Mouse (Mus musculus): Measurements from ENCODE around the gene Tfrc.

The Tfrc gene

DNA sequence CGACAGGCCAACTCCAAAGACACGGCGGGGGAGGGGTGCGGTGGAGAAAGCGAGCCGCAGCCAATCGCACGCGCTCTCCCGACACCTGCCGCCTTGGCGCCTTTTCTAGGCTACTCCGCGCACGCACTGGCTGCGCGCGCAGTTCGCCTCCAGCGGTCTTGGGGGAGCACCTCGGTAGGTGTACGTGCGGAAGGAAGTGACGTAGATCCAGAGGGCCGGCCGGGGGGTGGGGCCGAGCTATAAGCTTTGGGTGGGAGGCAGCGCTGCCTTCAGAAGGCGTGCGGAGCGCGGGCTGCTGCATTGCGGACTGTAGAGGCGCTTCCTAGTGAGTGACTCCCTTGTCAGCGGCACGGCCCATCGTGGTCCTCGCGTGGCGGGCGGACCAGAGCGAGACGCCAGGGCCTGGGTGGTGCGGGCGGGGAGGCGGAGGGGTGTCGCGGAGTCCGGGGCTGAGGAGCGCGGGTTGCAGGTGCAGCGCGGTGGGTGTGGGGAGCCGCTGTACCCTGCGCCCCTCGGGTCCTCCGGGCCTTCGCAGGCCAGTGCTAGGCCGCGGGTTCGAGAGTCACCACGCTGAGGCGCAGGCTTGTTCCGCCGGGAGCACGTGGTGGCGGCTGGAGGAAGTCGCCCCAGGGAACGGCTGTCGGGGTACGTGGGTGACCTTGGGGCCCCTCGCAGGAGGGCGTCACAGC is at the start of gene Tfrc:
Tfrc (plus strand) TSS at position 209 of the 689 bp plus-strand sequence.
- DNase-seq (ENCODE audit: low spot score): peak; percentile 99

DNA sequence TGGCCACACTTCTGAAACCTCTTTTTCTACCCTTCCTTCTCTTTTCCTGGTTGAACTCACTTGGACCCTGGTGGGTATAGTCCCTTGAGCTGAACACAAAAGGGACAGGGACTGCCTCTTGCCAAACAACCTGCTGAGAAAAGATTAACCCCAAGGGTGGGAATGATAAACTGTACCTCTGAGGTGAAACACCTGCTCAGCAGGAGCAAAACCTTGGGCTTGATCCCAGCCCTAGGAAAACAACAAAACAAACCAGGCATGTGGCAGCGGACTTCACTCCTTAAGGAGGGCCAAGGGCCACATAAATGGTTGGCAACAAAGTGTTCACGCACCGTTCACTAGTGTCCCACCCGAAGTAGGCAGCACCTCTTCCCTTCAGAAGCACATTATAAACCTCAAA is 49.2 kb upstream of the Tfrc start:
- DNase-seq (ENCODE audit: low spot score): no peak

DNA sequence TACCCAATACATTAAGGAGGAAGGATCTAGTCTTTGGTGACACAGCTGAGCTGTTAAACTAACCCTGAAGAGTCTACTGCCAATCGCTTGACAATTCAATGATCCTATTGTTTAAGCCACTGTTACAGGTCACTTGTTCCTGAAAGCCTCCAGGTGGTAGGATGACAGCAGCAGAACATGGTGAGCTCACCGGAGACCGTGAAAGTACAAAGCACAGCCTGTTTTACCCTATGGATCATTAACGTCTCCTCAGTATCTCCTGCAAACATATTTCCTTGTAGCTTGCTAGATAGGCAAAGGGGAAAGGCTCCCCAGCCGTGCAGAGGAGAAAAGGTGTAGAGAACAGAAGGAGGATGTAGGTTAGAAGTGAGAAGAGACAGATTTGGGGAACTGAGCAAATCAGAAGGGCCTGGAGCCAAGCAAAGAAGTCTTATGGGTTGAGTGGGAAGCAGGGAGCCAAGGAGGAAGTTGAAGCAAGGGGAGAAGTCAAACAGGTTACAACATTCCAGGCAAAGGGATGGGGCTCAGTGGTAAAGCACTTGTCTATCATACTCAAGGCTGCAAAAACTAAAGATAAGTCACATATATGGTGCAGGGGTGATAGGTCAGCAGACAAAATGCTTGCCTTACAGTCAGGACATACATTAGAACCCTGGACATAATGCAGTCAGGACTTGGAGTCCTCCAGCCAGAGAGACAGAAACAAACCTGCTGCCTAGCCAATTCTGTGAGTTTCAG is 45.5 kb upstream of the Tfrc start:
- no peak for DNase-seq (ENCODE audit: low spot score)

DNA sequence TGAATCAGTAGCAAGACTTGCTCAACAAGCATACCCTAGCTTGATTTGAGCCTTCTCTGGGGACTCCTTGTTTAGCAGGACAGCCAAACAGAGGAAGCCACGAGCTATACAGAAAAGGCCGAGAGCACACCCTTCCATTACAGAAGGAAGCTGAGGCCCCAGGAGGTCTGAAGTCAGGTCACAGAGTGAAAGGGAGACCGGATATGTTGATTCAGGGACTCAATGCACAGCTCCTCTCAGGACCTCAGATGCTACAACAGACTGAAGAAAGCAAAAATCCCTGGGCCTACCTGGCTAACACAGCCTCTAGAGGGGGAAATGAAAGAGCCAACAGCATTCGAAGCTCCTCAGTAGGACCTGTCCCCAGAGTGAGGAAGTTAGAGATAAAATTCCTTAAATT is 41.4 kb upstream of the Tfrc start:
- DNase-seq (ENCODE audit: low spot score): no peak

DNA sequence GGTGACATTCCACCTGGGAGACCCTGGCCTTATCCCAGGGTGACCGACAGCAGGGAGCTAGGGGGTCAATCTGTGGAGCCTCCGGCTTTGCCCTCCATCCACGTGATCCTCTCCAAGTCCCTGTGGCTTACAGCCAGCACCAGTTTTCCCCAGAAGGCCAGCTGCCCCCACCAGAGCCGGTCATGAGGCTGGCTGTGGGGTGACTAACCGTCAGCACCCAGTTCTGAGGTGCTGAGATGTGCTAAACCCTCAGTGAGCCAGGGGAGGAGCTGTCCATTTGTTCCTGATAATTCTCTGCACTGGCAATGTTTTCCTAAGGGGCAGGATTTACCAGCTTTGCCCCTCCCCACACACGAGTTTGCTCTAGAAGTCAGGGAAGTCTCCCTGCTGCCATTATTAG is 40.3 kb upstream of the Tfrc start:
- no peak for DNase-seq (ENCODE audit: low spot score)

DNA sequence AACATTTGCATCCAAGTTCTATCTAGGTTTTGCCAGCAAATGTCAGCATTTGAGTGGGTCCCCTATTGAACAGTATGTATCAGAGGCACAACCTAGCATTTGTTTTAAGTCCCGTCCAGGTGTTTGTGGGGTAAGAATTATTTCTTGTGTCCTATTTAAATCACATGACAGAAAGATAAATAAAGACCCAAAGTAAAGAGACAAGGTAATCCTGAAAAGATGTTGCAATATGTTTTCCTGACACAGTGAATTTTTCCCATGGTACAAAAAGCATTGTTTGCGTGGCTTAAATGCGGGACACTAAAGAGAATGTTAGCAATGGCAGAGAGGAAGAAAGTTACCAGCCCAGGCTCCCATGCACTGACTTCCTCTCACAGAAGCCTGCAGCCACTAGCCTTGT is 38.7 kb upstream of the Tfrc start:
- DNase-seq (ENCODE audit: low spot score): no peak

DNA sequence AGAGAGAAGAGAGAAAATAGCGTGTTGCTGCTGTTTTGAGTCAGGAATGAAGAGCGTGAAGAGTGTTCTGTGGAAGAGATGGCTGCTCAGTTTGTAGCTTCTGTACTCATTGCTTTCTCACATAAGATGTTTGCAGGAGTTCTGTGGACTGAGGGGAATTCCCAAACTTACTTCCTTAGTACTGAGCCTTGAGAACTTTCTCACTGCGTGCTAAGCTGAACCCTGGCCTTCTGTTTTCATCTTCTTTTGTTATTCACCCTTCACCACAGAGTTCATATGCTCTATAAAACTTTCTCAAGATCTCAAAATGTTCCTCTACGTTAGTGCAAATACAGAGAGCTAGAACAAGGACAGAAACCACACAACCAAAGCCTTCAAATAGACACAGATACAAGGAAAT is 36.2 kb upstream of the Tfrc start:
- DNase-seq (ENCODE audit: low spot score): no peak

DNA sequence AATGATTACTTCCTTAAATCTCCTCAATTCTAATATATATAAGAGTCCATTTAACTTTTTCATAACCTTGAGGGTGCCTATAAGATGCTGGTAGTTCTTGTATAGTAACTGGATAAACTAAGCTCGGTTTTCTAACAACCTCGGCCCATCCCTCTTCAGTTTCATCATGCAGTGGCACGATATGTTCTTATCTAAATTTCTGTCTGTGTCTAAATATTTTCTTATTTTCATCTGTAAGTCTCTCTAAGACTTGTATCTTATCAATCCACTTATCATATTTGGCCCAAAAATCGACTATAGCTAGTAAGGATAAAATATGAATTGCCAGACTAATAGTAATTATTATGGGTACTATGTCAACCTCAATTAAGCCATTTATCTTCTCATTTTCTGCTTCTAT is 22.2 kb upstream of the Tfrc start:
- DNase-seq (ENCODE audit: low spot score): peak; percentile 54

DNA sequence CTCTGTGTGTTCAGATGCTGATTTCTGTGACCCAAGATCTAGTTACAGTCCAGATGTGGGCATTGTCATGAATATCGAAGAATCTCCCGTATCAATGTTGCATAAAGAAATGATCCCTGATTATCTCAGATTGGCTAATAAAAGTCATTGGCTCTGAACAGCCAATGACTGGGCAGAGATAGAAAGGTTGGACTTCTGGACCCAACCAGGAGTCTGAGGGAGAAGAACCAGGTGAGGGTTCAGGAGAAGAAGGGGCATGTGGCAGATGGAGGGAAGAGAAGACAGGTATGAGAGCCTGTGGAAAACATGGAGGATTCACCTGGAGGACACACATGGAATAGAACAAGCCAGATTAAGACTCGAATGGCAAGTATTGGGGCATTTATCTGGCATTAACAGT is 20.2 kb upstream of the Tfrc start:
- DNase-seq (ENCODE audit: low spot score): no peak

DNA sequence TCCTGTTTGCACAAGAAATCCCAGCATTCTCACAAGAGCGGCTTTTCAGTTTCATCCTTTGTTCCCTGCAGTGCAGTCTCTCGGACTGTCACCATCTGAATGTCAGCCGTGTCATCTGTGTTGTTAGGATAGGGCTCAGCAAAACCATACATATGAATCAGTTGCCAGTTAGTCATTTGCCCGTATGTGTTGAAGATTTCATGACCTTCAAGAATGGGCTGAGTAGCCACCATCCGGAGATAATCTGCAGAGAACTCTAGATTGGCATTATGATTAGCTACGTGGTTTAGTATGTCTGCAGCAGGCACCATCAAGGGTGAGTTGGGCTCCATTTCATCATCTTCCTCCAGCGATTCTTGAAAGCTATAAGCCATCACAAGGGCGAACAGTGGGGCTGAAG is 17.2 kb upstream of the Tfrc start:
- no peak for DNase-seq (ENCODE audit: low spot score)

DNA sequence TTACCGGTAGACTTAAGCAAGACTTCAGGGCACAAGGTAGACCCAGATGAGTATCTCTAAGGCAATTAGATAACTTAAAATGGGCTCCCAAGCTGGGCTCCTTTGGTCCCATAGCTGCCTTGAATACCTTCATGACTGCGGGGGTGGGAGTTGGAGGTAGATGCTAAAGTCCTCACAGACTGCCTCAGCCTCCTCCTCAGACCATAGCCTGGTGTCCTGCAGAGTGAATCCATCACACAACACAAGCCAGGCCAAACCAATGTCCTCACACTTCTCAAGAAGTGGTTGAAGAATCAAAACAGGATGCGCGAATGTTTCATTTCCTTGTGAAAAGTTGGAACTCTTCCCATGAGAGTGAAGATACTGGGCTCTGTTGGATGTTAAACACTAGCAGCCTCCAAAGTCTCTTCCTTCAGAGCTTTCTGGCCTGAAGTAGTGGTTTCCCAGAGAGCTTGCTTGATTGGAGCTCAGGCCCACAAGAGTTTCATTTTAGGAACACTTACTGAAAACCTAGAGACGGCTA is 15.4 kb upstream of the Tfrc start:
- no peak for DNase-seq (ENCODE audit: low spot score)

DNA sequence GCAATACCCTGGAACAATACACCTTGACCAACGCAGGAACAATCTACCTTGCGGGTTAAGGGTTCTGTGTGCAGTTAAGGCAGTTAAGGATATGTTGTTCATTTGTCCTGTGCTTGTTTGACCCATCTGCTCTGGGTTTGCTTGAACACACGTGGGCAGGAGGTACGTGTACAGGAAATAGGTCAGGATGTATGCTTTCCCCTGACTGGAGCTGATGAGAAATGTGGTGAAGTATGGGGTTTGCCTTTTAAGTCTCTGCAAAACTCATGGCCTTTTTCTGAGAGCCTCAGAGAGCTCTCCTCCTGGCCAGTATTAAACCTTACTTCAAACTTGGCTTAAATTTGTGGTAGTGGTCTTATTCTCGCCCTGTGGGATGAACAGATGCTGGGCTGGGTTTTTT is 14.8 kb upstream of the Tfrc start:
- no peak for DNase-seq (ENCODE audit: low spot score)

DNA sequence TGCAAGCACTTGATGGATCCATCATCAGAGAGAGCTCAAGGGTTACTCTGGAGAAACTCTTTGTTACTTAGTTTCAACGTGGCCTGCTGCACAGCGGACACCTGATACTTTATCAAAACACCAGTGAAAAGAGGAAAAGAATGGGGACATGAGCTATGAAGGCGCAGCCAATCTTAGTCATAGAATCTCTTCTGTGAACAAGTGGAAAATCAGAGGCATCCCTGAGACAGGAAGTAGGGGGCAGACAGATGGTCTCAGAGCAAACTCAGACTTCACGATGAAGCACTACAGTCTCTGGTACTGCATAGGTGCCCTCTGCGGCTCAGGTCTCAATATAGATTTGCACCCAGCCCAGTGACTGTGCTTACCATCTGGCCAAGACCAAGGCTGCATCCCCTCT is 14.0 kb upstream of the Tfrc start:
- no peak for DNase-seq (ENCODE audit: low spot score)

DNA sequence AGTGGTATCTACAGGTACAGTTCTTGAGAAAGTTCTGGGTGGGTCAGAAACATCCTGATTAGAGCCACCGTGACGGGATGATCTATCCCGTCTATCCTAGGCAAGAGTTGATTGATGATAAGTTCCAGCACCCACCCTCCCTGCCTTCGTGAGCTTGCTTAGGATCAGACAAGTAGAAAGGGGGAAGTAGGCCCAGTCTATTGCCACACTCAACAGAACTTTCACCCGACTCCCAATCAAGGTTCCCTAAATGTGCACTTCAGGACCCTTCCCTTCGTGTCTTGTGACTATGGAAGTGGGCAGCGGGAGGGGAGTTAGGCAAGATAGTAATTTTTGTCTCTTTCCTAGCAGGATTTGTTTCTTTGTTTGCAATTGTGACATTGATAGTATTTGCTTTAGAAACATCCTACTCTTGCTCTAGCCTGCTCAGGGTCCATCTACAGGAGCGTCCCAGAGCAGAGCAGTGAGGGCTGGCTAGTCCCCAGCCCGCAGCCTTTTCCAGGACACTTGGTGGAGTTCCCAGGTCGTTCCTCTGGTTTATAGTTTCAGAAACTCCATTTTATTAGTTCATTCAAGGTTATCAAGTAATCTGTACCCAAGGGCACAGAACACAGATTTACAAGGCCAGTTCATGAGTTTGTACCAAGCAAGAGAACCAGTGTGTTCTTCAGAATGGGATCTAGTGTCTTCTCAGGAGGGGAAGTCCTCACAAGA is 13.4 kb upstream of the Tfrc start:
- no peak for DNase-seq (ENCODE audit: low spot score)

DNA sequence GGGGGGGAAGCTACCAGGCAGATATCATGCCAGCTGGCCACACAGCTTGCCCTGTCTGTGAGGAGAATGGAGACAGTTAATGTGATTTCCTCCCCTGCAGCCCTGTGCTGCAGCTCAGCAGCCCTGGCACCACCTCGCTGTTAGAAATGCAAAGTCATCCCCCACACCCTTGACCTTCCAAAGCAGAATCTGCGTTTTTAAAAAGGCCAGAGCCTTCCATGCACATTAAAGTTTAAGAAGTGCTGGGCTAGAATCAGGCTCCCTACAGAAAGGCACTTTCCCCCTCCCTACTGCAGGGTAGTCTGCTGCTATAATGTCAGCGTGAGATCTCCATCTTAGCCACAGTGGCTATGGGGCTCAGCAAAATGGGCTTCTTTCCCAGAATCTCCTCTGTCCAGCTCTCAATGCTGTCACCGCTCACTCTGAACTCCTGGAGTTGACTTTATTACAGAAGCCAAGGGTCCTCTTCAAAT is 10.8 kb upstream of the Tfrc start:
- peak; percentile 54 for DNase-seq (ENCODE audit: low spot score)

DNA sequence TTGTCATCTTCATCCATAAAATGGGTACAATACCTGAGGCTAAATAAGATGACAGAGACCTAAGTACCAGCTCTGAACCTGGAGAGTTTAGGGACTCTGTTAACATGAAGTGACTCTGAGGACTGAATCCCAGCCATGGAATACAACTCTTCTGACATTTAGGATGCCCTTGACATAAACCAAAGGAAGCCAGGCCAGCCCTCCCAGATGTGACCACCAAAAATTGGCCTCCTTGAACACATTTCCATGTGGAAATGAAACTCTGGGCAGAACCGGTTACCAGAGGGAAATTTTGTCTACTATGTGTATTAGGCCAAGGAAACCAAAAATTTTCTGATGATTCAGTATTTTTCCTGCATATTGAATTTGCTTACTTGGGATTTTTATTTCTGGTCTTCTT is 9.6 kb upstream of the Tfrc start:
- DNase-seq (ENCODE audit: low spot score): no peak

DNA sequence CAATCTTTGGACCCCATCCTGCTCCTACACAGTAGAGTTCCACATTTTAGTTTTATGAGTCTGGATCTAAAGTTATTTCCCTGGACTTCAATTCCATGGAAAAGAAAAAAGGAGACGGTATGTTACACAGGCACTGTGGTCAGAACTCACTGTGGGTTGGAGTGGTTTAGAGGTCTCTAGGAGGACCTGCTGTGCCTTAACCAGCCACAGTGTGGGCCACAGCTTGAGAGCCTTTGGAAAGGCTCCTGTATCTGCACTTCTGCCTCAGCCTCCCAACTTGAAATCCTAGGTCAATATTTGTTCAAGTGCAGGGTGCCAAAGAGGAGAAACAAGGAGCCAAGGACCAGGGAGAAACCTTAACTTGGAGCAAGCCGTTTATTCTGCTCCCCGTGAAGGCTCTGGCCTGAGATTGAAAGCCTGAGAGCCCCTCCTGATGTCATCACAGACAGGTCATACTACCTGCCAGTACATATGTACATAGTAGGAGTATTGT is 6.5 kb upstream of the Tfrc start:
- no peak for DNase-seq (ENCODE audit: low spot score)

DNA sequence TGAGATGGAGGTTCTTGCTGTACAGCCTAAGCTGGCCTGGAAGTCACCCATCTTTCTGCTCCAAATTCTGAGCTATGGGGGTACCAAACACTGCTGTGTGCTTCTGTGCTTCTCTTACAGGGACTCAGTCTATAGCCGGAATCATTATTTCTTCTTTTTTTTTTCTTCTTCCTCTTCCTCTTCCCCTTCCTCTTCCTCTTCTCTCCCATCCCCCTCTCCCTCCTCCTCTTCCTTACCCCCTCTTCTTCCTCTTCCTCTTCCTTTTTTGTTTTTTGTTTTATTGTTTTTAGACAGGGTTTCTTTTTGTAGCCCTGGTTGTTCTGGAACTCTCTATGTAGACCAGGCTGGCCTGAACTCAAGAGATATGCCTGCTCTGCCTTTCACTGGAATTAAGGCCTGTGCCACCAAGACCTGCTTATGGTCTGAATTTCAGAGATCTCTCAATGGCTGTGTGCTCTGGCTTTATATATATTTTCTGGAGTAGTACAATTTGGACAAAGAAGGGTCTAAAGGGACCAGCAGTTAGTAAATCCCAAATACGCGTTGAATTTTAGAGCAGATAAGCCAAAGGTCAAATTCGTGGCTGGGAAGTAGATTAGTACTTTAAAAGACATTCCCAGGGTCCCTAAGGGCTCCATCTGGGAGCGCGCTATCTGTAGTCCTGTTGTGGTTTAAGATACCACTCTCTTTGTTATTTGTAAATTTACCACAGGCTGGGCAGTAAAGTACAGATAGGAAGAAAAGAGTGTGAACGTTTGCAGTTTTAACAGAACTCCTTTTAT is 967 bp upstream of the Tfrc start:
- peak; percentile 33 for DNase-seq (ENCODE audit: low spot score)

DNA sequence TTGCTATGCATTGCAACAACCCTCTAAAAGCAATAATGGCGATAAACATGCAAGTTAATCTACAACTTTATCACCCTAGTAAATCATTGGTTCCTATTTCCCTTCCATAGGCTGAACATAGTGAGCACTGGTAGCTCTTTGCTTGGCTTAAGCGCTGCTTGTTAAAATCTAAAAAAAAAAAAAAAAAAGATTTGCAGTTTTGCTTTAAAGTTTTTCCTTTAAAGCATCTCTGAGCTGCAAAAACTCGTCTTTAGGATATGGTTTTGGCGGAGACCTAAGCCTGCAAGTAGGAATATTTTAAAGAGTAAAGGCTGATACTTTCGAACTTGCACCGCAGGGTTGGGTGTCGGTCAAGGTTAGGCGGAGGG is 392 bp upstream of the Tfrc start:
- DNase-seq (ENCODE audit: low spot score): no peak

DNA sequence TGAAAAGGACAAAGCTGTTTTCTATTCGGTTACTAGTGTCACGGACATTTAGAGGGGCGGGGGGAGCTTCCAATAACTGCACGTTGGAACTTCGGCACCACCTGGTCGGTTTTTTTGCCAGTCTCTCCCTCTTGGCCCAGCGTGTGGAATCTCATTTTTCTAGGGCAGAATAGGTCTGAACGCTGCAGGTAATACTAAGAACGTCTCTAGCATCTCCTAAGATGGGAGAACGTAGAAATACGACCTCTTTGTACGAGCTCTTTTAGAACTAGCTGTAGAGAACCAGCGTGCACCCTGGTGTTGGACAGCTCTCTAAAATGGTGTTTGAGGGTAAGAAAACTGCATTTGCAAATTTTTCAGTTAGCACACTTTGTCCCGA is 670 bp downstream of the Tfrc start:
- peak; percentile 29 for DNase-seq (ENCODE audit: low spot score)

DNA sequence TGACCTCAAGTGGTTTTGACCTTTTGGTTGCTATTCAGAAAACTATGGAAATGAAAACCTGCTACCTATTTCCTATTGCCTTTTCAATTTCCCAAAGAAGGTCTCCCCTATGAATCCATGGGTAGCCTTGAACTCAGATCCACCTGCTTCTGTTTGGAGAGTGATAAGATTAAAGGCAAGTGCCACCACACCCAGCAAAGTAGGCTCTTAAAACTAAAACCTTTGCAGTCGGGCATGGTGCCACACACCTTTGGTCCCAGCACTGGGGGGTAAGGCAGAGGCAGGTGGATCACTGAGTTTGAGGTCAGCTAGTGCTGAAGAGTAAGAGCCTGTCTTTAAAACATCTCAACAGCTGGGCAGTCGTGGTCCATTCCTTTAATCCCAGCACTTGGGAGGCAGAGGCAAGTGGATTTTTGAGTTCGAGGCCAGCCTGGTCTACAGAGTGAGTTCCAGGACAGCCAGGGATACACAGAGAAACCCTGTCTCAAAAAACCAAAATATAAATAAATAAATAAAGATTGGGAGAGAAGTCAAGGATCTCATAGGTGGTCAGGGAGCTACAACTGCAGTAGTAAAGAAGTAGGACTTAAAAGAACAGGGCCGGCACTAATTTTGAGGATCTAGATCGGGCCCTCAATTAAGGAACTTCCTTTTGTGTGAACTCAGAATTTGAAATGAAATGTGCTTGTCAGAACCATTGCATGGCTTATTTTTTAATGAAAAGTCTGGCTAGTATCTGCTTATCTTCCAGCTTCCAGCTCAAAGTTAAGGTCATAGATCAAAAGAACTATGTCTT is 1.9 kb downstream of the Tfrc start:
- DNase-seq (ENCODE audit: low spot score): peak; percentile 76

Data from c-Kit-positive CD71-positive TER-119-positive erythroid progenitor cells, embryonic 14.5 days (primary cell).